Mouse (Mus musculus): Measurements from ENCODE around the gene Gpx3.
"Not testable (repeated sequence)": the region's sequence is repeated elsewhere in the genome, so short reads cannot be mapped to it uniquely, and the experiment has no call there.

Gpx3 gene

DNA sequence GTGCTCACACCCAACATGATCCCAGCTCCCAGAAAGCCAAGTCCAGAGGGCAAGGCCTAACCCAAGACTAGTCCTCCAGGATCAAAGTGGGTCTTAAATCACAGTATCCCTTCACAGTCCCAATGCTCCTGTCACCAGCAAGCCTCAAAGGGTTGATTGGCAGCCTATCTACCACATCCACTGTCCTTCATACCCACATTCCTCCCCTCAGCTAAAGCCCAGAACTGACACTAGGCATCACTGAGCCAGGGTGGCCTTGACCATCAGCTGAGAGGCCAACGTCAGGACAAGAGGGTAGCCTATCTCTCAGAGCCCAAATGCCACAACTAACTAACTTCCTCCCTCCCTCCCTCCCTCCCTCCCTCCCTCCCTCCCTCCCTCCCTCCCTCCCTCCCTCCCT, 47.5 kb downstream of the Gpx3 start:
- no peak for DNase-seq

DNA sequence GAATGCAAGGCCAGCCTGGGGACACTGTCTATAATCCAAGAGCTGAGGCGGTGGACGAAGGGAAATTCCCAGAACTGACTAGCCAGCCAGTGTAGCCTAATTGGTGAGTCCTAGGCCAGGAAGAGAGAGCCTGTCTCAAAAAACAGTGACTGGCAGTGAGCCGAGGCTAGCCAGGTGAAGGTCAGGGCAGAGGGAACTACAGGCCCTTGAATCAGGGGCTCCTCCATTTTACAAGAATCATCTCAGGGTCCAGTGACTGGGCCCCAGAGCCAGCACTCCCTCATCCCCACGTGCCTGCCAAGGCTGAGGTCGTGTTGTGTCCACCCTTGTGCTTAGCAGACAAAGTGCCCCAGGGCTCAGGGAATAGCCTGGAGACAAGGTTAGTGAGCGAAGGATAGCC, 48.4 kb downstream of the Gpx3 start:
- no peak for DNase-seq

- no peak for DNase-seq
These were observed 50.4 kb downstream of the Gpx3 start for GRCm38 (mm10) chr11:54952651-54953050.

- no peak for DNase-seq
These were observed 51.8 kb downstream of the Gpx3 start for GRCm38 (mm10) chr11:54953993-54954446.

DNA sequence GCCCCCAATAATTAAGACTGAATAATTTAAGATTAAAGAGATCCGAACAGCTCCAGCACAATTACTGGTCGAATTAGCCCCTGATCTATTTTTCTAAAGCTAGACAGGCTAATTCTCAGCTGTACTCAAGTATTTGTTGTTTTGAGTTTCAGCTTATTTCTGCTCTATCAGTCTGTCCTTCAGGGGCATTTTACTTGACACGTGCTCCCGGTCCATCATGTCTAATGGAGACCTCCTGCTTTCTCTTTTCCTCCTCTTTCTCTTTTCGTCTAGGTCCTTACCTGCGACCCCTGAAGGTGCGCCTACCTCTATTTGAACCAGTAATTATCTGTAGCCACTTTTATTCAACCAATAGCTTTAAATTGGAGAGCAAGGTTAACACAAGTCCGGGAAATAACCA, 52.5 kb downstream of the Gpx3 start:
- no peak for DNase-seq

DNA sequence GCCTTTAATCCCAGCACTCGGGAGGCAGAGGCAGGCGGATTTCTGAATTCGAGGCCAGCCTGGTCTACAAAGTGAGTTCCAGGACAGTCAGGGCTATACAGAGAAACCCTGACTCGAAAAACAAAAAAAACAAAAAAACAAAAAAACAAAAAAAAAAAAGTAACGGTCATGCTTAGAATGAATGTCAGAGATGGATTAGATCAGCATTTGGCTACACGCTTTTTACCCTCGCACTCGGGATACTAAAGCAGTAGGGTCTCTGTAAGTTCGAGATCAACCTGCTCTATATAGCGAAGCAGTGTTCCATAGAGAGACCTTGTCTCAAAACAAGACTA, 53.1 kb downstream of the Gpx3 start:
- not testable (repeated sequence) for DNase-seq

- peak; percentile 99 for DNase-seq
These were observed 53.7 kb downstream of the Gpx3 start for GRCm38 (mm10) chr11:54955735-54956480.

DNA sequence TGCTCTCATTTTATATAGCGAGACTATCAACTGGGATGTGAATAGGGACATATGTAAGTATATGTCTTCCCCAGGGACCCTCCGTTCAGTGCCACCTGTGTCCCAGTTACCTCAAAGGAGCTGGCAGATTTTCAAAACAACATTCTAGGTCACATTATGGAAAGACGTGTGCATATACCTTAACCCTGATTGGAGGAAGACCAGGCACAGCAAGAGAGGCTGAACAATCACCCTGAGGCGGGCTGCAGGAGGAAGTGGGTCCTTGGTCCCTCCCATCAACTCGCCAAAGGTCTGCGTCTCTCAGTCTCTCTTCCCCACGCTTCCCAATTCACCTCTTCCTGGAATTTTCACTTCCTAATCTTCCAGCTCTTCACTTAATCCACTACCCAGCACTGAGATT, 54.7 kb downstream of the Gpx3 start:
- no peak for DNase-seq

DNA sequence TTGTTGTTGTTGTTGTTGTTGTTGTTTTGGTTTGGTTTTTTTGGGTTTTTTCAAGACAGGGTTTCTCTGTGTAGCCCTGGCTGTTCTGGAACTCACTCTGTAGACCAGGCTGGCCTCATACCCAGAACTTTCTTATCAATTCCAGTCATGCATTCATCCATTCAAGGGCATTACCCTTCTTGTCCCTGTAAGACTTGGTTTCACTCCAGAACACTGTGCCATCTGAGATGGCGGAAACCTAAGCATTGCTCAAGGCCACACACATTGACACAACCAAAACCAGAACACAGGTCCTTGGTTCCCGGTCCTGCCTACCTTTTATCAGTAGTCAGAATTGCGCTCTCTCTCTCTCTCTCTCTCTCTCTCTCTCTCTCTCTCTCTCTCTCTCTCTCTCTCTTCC, 55.5 kb downstream of the Gpx3 start:
- DNase-seq: not testable (repeated sequence)

DNA sequence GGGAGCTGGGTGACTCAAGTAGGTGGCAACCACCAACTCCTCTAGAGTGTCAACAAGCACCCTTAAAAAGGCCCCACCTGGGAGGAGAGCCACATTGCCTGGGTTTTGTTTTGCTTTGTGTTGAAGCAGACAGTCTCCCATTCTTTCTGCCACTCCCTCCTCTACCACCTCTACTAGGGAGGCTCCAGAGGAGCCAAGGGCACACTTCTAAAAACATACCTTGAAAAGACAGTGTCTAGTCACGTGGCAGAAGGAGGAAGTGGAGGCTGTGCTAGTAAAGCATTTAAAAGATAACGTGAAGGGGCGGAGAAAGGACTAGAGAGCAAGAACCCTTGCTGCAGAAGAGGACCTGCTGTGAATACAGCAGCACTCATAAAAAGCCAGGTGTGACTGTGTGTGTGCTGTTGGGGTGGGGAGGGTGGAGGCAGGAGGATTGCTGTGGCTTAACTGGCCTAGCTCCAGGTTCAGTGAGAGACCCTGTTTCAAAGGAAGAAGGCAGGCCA, 56.4 kb downstream of the Gpx3 start:
- DNase-seq: no peak
